Mouse (Mus musculus) limb, embryonic 15.5 days (tissue): Measurements from ENCODE around the gene Rnf212b. TPM values are rescaled to one million over a fixed set of nuclear protein-coding genes. Genes with fewer than 3 reads are reported as not detected.

ENCODE experiments used
- ATAC-seq: fragments of 200-750 bp; cut with Nextera tagmentation; 2 replicates; pipeline ENCODE4 v1.8.0; 2017; ENCODE audit warnings: low read depth, moderate TSS enrichment; ENCODE audit not compliant: insufficient number of reproducible peaks, low FRiP score, low TSS enrichment
- H3K27ac ChIP-seq: fragments of 300-500 bp; sonication (generic); 2 replicates; pipeline ENCODE4 v1.5.1; 2015; ENCODE audit warnings: moderate library complexity, mild to moderate bottlenecking, inconsistent platforms
- H3K27me3 ChIP-seq: fragments of 300-500 bp; sonication (generic); 2 replicates; pipeline ENCODE4 v1.6.1; 2015; ENCODE audit warnings: inconsistent platforms
- H3K36me3 ChIP-seq: fragments of 300-500 bp; sonication (generic); 2 replicates; pipeline ENCODE4 v1.6.1; 2015; ENCODE audit warnings: inconsistent platforms
- H3K4me1 ChIP-seq: fragments of 300-500 bp; sonication (generic); 2 replicates; pipeline ENCODE4 v1.6.1; 2015; ENCODE audit warnings: inconsistent platforms
- H3K4me2 ChIP-seq: fragments of 300-500 bp; sonication (generic); 2 replicates; pipeline ENCODE4 v1.6.1; 2015; ENCODE audit warnings: mild to moderate bottlenecking, inconsistent platforms
- H3K4me3 ChIP-seq: fragments of 300-500 bp; sonication (generic); 2 replicates; pipeline ENCODE4 v1.5.1; 2015; ENCODE audit warnings: mild to moderate bottlenecking, inconsistent platforms
- H3K9ac ChIP-seq: fragments of 300-500 bp; sonication (generic); 2 replicates; pipeline ENCODE4 v1.6.1; 2015; ENCODE audit warnings: inconsistent platforms
- H3K9me3 ChIP-seq: fragments of 300-500 bp; sonication (generic); 2 replicates; pipeline ENCODE4 v1.6.1; 2016; ENCODE audit warnings: inconsistent platforms
- WGBS: fragments of 180-500 bp; shearing (Covaris S2); methylation state at CpG from one replicate; pipeline ENCODE4 v1.1.7; 2015; 5-methylcytosine and 5-hydroxymethylcytosine counted together
- polyA plus RNA-seq: library from polyadenylated mRNA; unstranded; fragments of >200 nt; fragmentation: Nextera tagmentation; extraction: Ambion mirVana; gene quantifications from 2 replicates; pipeline ENCODE4 v1.2.1, GENCODE M21; 2015

Rnf212b gene
- polyA plus RNA-seq, 1 experiment from 2014 or later, result not detected

DNA sequence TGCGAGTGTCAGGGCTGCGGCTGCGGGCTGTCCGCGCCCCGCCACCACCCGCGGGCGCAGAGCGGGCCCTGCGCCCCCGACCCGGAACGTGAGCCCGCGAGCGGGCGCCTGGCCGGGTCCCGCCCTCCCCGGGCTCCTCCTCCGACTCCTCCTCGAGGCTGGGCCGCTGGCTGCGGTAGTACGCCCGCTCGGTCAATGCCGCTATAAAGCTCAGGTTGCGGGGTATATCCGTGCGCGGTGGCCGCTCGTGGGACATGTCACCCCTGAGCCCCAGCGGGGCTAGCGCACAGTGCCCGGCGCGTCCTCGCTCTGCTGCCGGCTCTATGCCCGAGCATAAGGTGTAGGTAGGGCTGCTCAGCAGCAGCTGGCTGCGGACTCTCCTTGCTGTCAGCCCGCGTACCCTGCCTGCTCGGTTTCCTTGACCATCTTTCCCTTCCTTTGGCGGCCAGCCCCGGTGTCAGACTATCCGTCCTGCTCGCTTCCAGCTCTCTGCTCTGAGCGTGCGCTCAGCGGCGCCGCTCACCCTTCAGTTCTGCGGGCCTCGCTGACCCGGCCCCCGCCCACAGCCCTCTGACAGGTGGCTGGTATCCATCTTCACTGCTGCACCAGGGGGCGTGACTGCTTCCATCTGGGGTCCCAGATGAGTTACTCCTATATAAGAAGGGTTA lies 63.2 kb downstream of the Rnf212b start, which contains the start of gene Ppp1r3e:
Ppp1r3e (minus strand) TSS at position 503 of the 668 bp plus-strand sequence.
- no peaks in the 10 kb centered on the region for H3K9me3 ChIP-seq
- H3K4me1 ChIP-seq, result peaks cover 14% of the 10 kb centered on the region
- H3K4me3 ChIP-seq, result peak within 1 kb of the TSS; percentile 75
- under 1% methylated on average over 59 of the region's 61 CpGs for WGBS
- no peaks in the 10 kb centered on the region for H3K36me3 ChIP-seq
- peak within 1 kb of the TSS; percentile 77 for H3K9ac ChIP-seq
- peak; percentile 79 for ATAC-seq
- H3K27ac ChIP-seq, result peak within 1 kb of the TSS; percentile 81
- peak within 1 kb of the TSS; percentile 99 for H3K4me2 ChIP-seq
- H3K27me3 ChIP-seq, result peaks cover 28% of the 10 kb centered on the region

DNA sequence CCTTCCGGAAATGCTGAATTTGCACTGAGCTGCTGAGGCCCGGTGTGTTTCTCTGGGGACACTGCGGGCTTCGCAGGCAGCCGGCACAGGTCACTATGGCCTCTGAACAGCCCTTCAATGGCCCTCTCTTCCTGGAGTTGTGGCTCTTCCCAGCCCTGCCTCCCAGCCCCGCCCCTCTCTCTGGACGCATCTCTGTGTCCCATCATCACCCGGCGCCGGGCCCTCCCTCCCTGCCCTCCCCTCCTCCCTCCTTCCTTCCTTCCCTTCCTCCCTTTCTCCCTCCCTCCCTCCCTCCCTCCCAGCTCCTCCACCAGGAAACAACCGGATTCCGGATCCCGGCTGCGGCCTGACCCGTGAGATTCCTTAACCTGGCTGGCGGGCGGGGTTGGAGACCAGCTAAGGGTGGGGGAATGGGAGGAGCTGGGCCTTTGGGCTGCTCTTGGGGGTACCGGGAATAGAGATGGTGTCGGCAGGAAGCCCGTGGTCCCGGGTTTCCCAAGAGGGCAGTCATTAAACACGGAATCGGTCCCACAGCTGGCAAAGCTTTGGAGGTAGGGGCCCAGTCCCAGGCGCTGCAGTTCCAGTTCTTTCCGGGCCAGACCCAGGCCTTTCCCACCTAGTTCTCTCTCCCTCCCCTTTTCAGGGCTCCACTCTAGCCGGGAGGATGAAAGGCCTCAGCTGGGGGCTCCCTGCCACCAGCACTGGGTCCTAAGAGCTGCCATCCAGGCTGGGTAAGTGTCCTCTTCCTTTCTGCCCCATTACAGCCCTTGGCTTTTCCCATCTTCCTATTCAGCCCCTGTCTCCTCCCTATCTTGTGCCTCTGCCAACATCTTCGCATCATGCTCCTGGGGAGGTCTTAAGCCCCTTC lies 69.4 kb downstream of the Rnf212b start, which contains the start of the genes Bcl2l2 and Gm20521:
Bcl2l2 (plus strand) TSS at position 224 of the 868 bp plus-strand sequence.
Gm20521 (plus strand) TSS at position 288 of the 868 bp plus-strand sequence.
- Histone ChIP-seq H3K4me3 (peak within 1 kb of the TSS; percentile 67), H3K4me2 (peak within 1 kb of the TSS; percentile 70), H3K9ac (peak within 1 kb of the TSS; percentile 77), H3K9me3 (no peaks in the 10 kb centered on the region), H3K27ac (peak within 1 kb of the TSS; percentile 94), H3K27me3 (peaks cover 7% of the 10 kb centered on the region), H3K36me3 (peaks cover 19% of the 10 kb centered on the region), H3K4me1 (peaks cover 26% of the 10 kb centered on the region)
- peak; percentile 86 for ATAC-seq
- WGBS, result under 1% methylated on average over 27 of the region's 27 CpGs

DNA sequence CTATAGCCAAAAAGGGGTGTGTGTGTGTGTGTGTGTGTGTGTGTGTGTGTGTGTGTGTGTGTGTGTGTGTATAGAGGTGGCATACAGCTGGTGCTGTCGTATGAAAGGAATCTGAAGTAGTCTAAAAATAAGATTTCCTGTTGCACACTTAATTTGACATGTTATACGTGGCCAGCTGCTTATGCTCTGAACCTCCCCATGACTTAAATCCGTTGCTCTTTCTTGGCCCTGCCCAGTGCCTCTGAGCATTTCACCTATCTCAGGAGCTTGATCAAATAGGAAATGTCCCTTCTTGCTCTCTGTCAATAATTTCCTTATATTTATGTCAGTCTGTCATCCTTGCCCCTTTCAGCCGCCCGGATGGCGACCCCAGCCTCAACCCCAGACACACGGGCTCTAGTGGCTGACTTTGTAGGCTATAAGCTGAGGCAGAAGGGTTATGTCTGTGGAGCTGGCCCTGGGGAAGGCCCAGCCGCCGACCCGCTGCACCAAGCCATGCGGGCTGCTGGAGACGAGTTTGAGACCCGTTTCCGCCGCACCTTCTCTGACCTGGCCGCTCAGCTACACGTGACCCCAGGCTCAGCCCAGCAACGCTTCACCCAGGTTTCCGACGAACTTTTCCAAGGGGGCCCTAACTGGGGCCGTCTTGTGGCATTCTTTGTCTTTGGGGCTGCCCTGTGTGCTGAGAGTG lies 70.2 kb downstream of the Rnf212b start:
- Histone ChIP-seq H3K4me1 (peaks cover 26% of the 10 kb centered on the region), H3K27ac (peak overlapping the region; percentile 94), H3K36me3 (peaks cover 19% of the 10 kb centered on the region), H3K27me3 (no peaks in the 10 kb centered on the region), H3K9ac (peak overlapping the region; percentile 77), H3K4me3 (peak overlapping the region; percentile 67), H3K4me2 (peak overlapping the region; percentile 70), H3K9me3 (no peaks in the 10 kb centered on the region)
- WGBS, result 23% methylated on average over 21 of the region's 21 CpGs
- ATAC-seq, result 0 out of 2 replicates have a peak, but pooled peaks have one; percentile 1

DNA sequence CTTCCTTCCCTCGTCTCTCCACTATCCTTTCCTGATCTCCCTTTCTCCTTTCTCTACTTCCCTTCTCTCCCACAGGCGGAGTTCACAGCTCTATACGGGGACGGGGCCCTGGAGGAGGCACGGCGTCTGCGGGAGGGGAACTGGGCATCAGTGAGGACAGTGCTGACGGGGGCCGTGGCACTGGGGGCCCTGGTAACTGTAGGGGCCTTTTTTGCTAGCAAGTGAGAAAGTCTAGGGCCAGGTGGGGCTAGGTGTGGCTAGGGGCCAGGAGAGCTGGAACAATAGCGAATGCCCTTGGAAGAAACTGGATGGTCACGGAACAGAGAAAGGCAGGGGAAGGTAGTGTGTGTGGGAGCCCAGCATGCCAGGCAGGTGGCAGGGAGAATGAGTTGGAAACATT lies 71.4 kb downstream of the Rnf212b start:
- Histone ChIP-seq H3K4me3 (no peak overlapping the region), H3K36me3 (peaks cover 19% of the 10 kb centered on the region), H3K9ac (no peak overlapping the region), H3K27ac (no peak overlapping the region), H3K4me2 (no peak overlapping the region), H3K9me3 (no peaks in the 10 kb centered on the region), H3K4me1 (peaks cover 26% of the 10 kb centered on the region), H3K27me3 (no peaks in the 10 kb centered on the region)
- WGBS, result 88% methylated on average over 11 of the region's 11 CpGs
- no peak for ATAC-seq

DNA sequence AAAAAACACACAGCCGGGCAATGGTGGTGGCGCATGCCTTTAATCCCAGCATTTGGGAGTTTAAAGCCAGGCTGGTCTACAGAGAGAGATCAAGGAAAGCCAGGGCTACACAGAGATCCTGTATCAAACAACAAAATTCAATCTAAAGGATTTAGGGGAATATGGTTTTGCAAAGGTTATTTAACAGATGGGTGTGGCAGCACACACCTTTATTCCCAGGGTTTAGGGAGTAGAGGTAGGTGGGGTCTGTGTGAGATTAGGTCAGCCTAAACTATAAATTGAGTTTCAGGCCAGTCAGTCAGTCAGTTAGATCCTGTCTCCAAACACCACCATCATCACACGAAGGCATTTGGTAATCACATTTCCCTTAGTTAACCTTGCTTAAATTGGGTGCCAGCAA lies 78.3 kb downstream of the Rnf212b start, which contains the start of gene Pabpn1:
Pabpn1 (plus strand) TSS at position 301 of the 400 bp plus-strand sequence.
- 0 out of 2 replicates have a peak within 1 kb of the TSS, but pooled peaks have one; percentile 0 for H3K9ac ChIP-seq
- WGBS, result 92% methylated on average over 3 of the region's 3 CpGs

DNA sequence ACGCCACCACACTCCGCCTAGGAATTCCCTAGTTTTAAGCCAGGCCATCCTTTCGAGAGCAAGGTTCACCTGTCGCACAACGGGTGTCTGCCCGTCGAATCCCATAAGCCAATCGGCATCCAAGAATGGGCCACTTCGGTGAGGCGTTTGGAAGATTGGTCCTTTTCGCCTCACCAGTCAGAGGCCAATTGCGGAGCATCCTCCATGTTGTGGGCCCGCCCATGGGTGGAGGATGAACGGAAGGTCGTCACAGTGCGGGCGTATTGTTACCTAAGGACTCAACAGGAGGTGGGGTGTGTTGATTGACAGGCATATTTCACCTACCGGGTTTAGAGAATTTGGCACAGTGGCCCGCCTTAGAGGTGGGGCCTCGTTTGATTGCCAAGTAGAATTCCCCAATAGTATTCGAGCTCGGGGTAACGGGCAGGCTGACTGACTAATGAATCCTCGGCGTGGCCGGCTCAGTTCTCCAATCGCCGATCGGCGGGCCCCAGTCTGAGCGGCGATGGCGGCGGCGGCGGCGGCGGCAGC lies 79.8 kb downstream of the Rnf212b start:
- ATAC-seq, result peak; percentile 99
- Histone ChIP-seq H3K9ac (peak overlapping the region; percentile 99), H3K27ac (peak overlapping the region; percentile 94), H3K4me2 (peak overlapping the region; percentile 46), H3K4me1 (peaks cover 25% of the 10 kb centered on the region), H3K9me3 (no peaks in the 10 kb centered on the region), H3K4me3 (peak overlapping the region; percentile 92), H3K27me3 (no peaks in the 10 kb centered on the region), H3K36me3 (peaks cover 31% of the 10 kb centered on the region)
- WGBS, result under 1% methylated on average over 38 of the region's 38 CpGs

More for the DNA sequence above, 78.3 kb downstream of the Rnf212b start, which contains the start of gene Pabpn1:
- Histone ChIP-seq H3K4me3 (peak within 1 kb of the TSS; percentile 92), H3K4me1 (peaks cover 19% of the 10 kb centered on the region), H3K9me3 (no peaks in the 10 kb centered on the region), H3K27ac (peak within 1 kb of the TSS; percentile 84), H3K4me2 (peak within 1 kb of the TSS; percentile 46), H3K27me3 (no peaks in the 10 kb centered on the region), H3K36me3 (peaks cover 20% of the 10 kb centered on the region)
- ATAC-seq, result no peak

DNA sequence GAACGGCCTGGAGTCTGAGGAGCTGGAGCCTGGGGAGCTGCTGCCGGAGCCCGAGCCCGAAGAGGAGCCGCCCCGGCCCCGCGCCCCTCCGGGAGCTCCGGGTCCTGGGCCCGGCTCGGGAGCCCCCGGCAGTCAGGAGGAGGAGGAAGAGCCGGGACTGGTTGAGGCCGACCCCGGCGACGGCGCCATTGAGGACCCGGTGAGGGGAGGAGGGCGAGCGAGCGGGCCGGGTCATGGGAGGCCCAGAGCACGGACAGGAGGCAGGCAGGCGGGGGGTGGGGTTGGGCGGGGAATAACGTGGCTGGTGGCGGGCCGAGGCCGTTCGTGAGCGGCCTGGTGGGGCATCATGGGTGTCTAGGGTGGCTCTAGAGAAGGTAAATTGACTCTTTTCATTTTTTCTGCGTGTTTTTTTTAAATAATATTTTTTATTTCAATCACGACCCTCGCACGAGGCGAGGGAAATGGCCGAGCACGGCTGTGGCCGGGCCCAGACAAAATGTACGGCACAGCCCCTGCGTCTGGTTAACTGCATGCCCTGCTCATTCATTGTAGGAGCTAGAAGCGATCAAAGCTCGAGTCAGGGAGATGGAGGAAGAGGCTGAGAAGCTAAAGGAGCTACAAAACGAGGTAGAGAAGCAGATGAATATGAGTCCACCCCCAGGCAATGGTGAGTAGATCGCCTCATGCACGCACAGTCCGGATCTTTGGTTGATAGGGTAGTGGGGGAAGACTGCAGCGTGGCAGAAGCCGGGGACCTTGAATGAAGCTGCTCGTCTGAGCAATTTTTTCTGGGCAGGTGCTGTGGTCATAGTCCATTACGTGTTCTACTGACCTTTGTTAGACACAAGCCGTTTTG lies 80.6 kb downstream of the Rnf212b start:
- under 1% methylated on average over 53 of the region's 54 CpGs for whole genome bisulfite sequencing
- peak overlapping the region; percentile 94 for H3K27ac ChIP-seq
- ATAC-seq, result peak; percentile 31
- H3K4me1 ChIP-seq, result peaks cover 25% of the 10 kb centered on the region
- peak overlapping the region; percentile 99 for H3K9ac ChIP-seq
- H3K4me2 ChIP-seq, result peak overlapping the region; percentile 49
- peaks cover 31% of the 10 kb centered on the region for H3K36me3 ChIP-seq
- H3K27me3 ChIP-seq, result no peaks in the 10 kb centered on the region
- peak overlapping the region; percentile 92 for H3K4me3 ChIP-seq
- no peaks in the 10 kb centered on the region for H3K9me3 ChIP-seq

DNA sequence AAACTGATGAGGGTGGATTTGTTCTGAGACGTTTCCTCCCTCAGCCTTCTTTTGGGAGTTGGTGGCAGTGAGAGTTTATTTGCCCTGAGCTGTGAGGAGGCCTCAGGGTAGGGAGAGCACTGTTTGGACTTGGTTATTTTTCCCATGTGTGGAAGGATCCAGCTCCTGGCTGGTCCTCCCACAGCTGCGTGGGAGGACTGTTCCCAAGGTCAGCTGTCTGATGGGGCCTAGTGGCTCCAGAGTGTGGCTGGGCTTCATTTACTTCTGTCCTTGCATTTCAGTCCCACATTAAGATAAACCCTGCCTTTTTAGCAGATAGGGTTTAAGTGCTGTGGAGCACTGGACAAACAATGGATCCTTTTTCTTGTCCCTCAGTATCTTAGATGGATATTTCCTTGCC lies 83.5 kb downstream of the Rnf212b start:
- 61% methylated on average over 2 of the region's 2 CpGs for WGBS
- no peak overlapping the region for H3K9ac ChIP-seq
- no peak for ATAC-seq

DNA sequence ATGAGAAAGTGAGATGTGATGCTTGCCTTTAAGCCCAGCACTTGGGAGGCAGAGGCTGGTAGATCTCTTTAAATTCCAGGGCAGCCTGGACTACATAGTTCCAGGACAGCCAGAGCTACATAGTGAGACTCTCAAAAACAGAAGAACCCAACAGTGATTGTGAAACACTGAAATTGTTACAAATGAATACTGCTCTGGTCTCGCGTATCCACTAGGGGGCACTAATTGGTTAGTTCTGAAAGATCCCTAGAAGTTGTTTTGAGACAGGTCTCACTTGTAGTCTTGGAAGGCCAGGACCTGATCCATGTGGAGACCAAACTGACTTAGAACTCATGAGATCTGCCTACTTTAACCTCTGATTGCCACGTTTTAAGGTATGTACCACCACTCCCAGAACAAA lies 86.4 kb downstream of the Rnf212b start:
- WGBS, result under 1% methylated on average over 3 of the region's 3 CpGs
- Histone ChIP-seq H3K4me1 (peaks cover 17% of the 10 kb centered on the region), H3K4me2 (no peak overlapping the region), H3K9ac (no peak overlapping the region), H3K9me3 (no peaks in the 10 kb centered on the region), H3K27ac (peak overlapping the region; percentile 38; the same call in 1 of the 2 replicates), H3K27me3 (no peaks in the 10 kb centered on the region), H3K4me3 (no peak overlapping the region), H3K36me3 (peaks cover 39% of the 10 kb centered on the region)
- ATAC-seq, result 0 out of 2 replicates have a peak, but pooled peaks have one; percentile 9

More for the DNA sequence above, 83.5 kb downstream of the Rnf212b start:
- Histone ChIP-seq H3K36me3 (peaks cover 31% of the 10 kb centered on the region), H3K9me3 (no peaks in the 10 kb centered on the region), H3K4me3 (no peak overlapping the region), H3K4me2 (no peak overlapping the region), H3K4me1 (peaks cover 25% of the 10 kb centered on the region), H3K27me3 (no peaks in the 10 kb centered on the region), H3K27ac (peak overlapping the region; percentile 43)

DNA sequence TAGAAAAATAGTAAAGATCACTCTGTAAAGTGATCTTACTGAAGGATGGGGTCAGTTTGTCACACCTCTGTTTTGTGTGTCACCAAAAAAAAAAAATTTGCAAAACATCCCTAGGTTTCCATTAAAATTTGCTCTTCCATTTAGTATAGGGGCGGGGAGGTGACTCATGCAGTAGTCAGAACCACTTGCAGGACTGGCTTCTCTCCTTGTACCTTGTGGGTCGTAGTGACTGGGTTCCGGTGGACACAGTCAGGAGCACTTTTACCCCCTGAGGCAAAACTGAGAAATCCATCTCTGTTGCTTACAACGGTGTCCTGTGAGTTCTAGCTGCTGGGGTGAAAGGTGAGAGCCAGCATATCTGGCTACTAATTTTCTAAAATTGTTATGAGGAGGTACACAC lies 89.7 kb downstream of the Rnf212b start:
- Histone ChIP-seq H3K27me3 (no peaks in the 10 kb centered on the region), H3K4me3 (no peak overlapping the region), H3K9me3 (no peaks in the 10 kb centered on the region), H3K9ac (no peak overlapping the region), H3K27ac (no peak overlapping the region), H3K36me3 (peaks cover 39% of the 10 kb centered on the region), H3K4me2 (no peak overlapping the region), H3K4me1 (no peaks in the 10 kb centered on the region)
- ATAC-seq, result no peak
- WGBS, result 82% methylated on average over 4 of the region's 4 CpGs
